Mouse (Mus musculus): ENCODE measurements at regions not wholly inside any gene's neighbourhood (a gene's known extent, or its start where the extent isn't known, plus 50 kb on each side); places are given as distances from the start of the nearest gene placed in this dataset.

GRCm38 (mm10) chr10:51056950-51057349, 162.4 kb downstream of the Sim1 start:
- Histone ChIP-seq H3K27ac (ENCODE audit: low read length) (no peak overlapping the region), H3K4me3 (ENCODE audit: low read length) (no peak overlapping the region), H3K4me2 (replicated peaks; ENCODE audit: low read depth, low read length) (no peak overlapping the region), H3K36me3 (ENCODE audit: insufficient read depth, low read length) (no peaks in the 10 kb centered on the region), H3K27me3 (ENCODE audit: insufficient read depth, low read length) (no peaks in the 10 kb centered on the region), H3K9ac (replicated peaks; ENCODE audit: low read length) (no peak overlapping the region), H3K4me1 (ENCODE audit: insufficient read depth, low read length) (no peaks in the 10 kb centered on the region), H3K9me3 (ENCODE audit: low read length) (no peaks in the 10 kb centered on the region)
- WGBS: 38% methylated on average over 1 of the region's 1 CpGs
- ATAC-seq (ENCODE audit: low FRiP score, low TSS enrichment): no peak

DNA sequence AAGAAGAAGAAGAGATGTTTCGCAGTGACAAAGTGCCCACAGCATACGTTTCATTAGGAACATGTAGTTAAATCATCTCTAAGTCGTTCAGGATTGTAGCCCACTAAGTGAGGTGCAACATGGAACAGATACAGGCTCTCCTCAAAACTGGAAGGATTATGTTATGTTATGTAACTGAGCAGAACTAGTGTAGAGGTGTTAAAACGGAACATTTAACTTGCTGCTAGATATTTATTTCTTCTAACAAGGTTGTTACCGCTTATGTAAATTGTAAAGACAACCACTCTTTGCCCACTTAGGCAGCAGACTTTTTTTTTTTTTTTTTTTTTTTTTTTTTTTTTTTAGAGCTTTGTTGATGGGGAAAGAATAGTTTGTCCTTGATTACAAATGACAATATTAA, 163.8 kb downstream of the Sim1 start:
- H3K4me2 ChIP-seq (replicated peaks; ENCODE audit: low read depth, low read length): no peak overlapping the region
- no peaks in the 10 kb centered on the region for H3K4me1 ChIP-seq (ENCODE audit: insufficient read depth, low read length)
- H3K4me3 ChIP-seq (ENCODE audit: low read length): no peak overlapping the region
- H3K9me3 ChIP-seq (ENCODE audit: low read length): no peaks in the 10 kb centered on the region
- no peaks in the 10 kb centered on the region for H3K27me3 ChIP-seq (ENCODE audit: insufficient read depth, low read length)
- ATAC-seq (ENCODE audit: low FRiP score, low TSS enrichment): no peak
- H3K27ac ChIP-seq (ENCODE audit: low read length): no peak overlapping the region
- H3K9ac ChIP-seq (replicated peaks; ENCODE audit: low read length): no peak overlapping the region
- WGBS: 81% methylated on average over 5 of the region's 5 CpGs
- no peaks in the 10 kb centered on the region for H3K36me3 ChIP-seq (ENCODE audit: insufficient read depth, low read length)

DNA sequence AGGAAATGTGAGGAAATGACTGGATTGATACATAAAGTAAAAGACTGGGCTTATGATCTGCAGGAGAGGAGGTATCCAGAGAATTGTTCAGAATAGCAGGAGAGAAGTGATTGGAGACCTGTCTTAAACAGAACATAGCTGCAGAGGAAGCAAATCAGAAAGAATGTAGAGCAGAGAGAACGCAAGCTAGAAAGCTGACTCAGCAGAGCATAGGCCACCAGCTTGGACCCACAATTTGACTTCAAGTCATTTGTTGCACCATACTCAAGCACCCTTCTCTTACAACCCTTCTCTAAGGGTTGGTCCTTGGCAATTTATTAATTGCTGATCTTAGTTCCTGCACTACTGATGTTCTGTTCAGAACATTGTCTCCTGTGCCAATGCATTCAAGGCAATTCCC, 207.0 kb downstream of the Sim1 start:
- no peaks in the 10 kb centered on the region for H3K9me3 ChIP-seq (ENCODE audit: low read length)
- ATAC-seq (ENCODE audit: low FRiP score, low TSS enrichment): no peak
- 91% methylated on average over 1 of the region's 1 CpGs for WGBS
- H3K4me1 ChIP-seq (ENCODE audit: insufficient read depth, low read length): no peaks in the 10 kb centered on the region
- H3K4me3 ChIP-seq (ENCODE audit: low read length): no peak overlapping the region
- no peak overlapping the region for H3K9ac ChIP-seq (replicated peaks; ENCODE audit: low read length)
- no peaks in the 10 kb centered on the region for H3K27me3 ChIP-seq (ENCODE audit: insufficient read depth, low read length)
- H3K27ac ChIP-seq (ENCODE audit: low read length): no peak overlapping the region
- H3K4me2 ChIP-seq (replicated peaks; ENCODE audit: low read depth, low read length): no peak overlapping the region
- H3K36me3 ChIP-seq (ENCODE audit: insufficient read depth, low read length): no peaks in the 10 kb centered on the region

- Histone ChIP-seq H3K9me3 (ENCODE audit: low read length) (no peaks in the 10 kb centered on the region), H3K27ac (ENCODE audit: low read length) (no peak overlapping the region), H3K4me2 (replicated peaks; ENCODE audit: low read depth, low read length) (no peak overlapping the region), H3K4me1 (ENCODE audit: insufficient read depth, low read length) (peaks cover 8% of the 10 kb centered on the region; the same call in 1 of the 2 replicates), H3K4me3 (ENCODE audit: low read length) (no peak overlapping the region), H3K27me3 (ENCODE audit: insufficient read depth, low read length) (no peaks in the 10 kb centered on the region), H3K9ac (replicated peaks; ENCODE audit: low read length) (no peak overlapping the region), H3K36me3 (ENCODE audit: insufficient read depth, low read length) (no peaks in the 10 kb centered on the region)
- ATAC-seq (ENCODE audit: low FRiP score, low TSS enrichment): no peak
Observed at GRCm38 (mm10) chr10:51151833-51152232, 257.3 kb downstream of the Sim1 start.

- Histone ChIP-seq H3K4me1 (ENCODE audit: insufficient read depth, low read length) (peaks cover 8% of the 10 kb centered on the region; the same call in 1 of the 2 replicates), H3K27ac (ENCODE audit: low read length) (no peak overlapping the region), H3K36me3 (ENCODE audit: insufficient read depth, low read length) (no peaks in the 10 kb centered on the region), H3K27me3 (ENCODE audit: insufficient read depth, low read length) (no peaks in the 10 kb centered on the region), H3K9me3 (ENCODE audit: low read length) (no peaks in the 10 kb centered on the region), H3K9ac (replicated peaks; ENCODE audit: low read length) (0 out of 2 replicates have a peak overlapping the region, but pooled peaks have one; percentile 38), H3K4me2 (replicated peaks; ENCODE audit: low read depth, low read length) (peak overlapping the region; percentile 44), H3K4me3 (ENCODE audit: low read length) (0 out of 2 replicates have a peak overlapping the region, but pooled peaks have one; percentile 0)
- WGBS: 16% methylated on average over 13 of the region's 13 CpGs
- peak; percentile 65; the same call in 1 of the 2 replicates for ATAC-seq (ENCODE audit: low FRiP score, low TSS enrichment)
Observed at GRCm38 (mm10) chr10:51153484-51153985, 259.0 kb downstream of the Sim1 start.

DNA sequence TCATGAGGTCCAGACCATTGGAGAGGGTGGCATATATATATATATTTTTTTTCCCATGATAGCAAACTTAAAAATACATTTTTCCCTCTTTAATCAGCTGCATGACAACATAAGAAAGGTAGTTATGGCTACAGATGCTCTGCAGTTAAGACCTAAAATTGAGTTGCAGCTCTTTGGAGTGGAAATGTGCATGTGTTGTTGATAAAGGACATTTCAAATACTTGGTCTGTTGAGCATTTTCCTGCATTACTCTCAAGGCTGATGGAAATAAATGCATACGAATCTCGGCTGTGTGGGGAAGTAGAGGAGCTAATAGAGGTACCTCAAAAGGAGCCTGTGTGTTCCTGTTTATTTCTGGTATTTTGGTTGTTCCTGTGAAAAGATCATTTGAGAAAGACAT, 259.5 kb downstream of the Sim1 start:
- Histone ChIP-seq H3K9ac (replicated peaks; ENCODE audit: low read length) (no peak overlapping the region), H3K36me3 (ENCODE audit: insufficient read depth, low read length) (no peaks in the 10 kb centered on the region), H3K27me3 (ENCODE audit: insufficient read depth, low read length) (no peaks in the 10 kb centered on the region), H3K9me3 (ENCODE audit: low read length) (no peaks in the 10 kb centered on the region), H3K27ac (ENCODE audit: low read length) (no peak overlapping the region), H3K4me2 (replicated peaks; ENCODE audit: low read depth, low read length) (peak overlapping the region; percentile 44; the same call in 1 of the 2 replicates), H3K4me1 (ENCODE audit: insufficient read depth, low read length) (peaks cover 8% of the 10 kb centered on the region; the same call in 1 of the 2 replicates), H3K4me3 (ENCODE audit: low read length) (no peak overlapping the region)
- WGBS: 54% methylated on average over 2 of the region's 2 CpGs
- ATAC-seq (ENCODE audit: low FRiP score, low TSS enrichment): no peak

GRCm38 (mm10) chr10:51154743-51155142, 260.2 kb downstream of the Sim1 start:
- Histone ChIP-seq H3K27me3 (ENCODE audit: insufficient read depth, low read length) (no peaks in the 10 kb centered on the region), H3K9me3 (ENCODE audit: low read length) (no peaks in the 10 kb centered on the region), H3K4me2 (replicated peaks; ENCODE audit: low read depth, low read length) (no peak overlapping the region), H3K27ac (ENCODE audit: low read length) (no peak overlapping the region), H3K9ac (replicated peaks; ENCODE audit: low read length) (no peak overlapping the region), H3K36me3 (ENCODE audit: insufficient read depth, low read length) (no peaks in the 10 kb centered on the region), H3K4me3 (ENCODE audit: low read length) (no peak overlapping the region), H3K4me1 (ENCODE audit: insufficient read depth, low read length) (peaks cover 8% of the 10 kb centered on the region; the same call in 1 of the 2 replicates)
- no peak for ATAC-seq (ENCODE audit: low FRiP score, low TSS enrichment)
- WGBS: 73% methylated on average over 2 of the region's 2 CpGs

DNA sequence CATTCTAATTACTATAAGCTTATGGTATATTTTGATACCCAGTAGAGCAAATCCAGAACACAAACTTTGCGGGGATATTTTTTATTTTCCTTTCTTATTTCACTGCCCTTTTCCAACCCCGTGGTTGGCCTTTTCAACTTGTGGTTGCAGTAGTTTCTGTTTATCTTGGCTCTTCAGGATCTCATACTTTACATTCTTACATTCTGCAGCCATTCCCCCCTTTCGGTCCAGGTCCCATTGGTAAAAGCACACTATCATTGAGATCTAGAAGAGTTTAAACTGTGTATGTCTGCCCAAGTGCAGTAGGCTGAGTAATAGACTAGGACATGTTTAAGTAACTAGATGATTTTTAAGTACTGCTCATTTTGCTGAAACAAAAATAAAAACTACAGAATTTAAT, 279.1 kb downstream of the Sim1 start:
- no peak for ATAC-seq (ENCODE audit: low FRiP score, low TSS enrichment)
- no peak overlapping the region for H3K4me2 ChIP-seq (replicated peaks; ENCODE audit: low read depth, low read length)
- H3K9me3 ChIP-seq (ENCODE audit: low read length): no peaks in the 10 kb centered on the region
- H3K27ac ChIP-seq (ENCODE audit: low read length): no peak overlapping the region
- H3K4me3 ChIP-seq (ENCODE audit: low read length): no peak overlapping the region
- H3K36me3 ChIP-seq (ENCODE audit: insufficient read depth, low read length): no peaks in the 10 kb centered on the region
- no peaks in the 10 kb centered on the region for H3K27me3 ChIP-seq (ENCODE audit: insufficient read depth, low read length)
- WGBS: 58% methylated on average over 3 of the region's 3 CpGs
- H3K9ac ChIP-seq (replicated peaks; ENCODE audit: low read length): no peak overlapping the region
- no peaks in the 10 kb centered on the region for H3K4me1 ChIP-seq (ENCODE audit: insufficient read depth, low read length)

DNA sequence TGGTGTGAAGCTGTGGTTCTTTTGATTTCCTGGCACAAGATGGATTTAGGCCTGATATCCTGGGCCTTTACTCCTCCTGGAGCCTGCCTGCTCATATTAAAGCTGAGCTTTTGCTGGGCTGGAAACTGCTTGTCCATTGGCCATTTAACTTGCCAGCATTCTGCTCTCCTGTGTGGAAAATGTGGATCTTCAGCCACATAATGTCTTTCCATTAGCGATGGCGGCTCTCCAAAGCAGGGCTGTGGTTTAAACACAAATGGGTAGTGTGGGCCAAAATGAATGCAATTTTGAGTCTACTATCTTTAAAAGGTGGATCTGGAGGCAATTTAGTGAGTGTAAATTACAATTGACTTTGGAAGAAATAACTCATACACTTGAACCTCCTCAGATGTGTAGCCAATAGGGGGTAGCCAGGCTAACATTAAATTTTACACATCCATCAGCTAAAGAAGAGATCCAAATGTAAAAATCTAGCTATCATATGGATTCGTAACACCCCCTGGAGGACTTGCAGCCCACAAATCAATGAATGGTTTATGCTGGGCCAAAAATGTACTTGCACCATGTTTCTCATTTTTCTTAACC, 281.5 kb downstream of the Sim1 start:
- Histone ChIP-seq H3K9me3 (ENCODE audit: low read length) (no peaks in the 10 kb centered on the region), H3K4me2 (replicated peaks; ENCODE audit: low read depth, low read length) (no peak overlapping the region), H3K36me3 (ENCODE audit: insufficient read depth, low read length) (no peaks in the 10 kb centered on the region), H3K27me3 (ENCODE audit: insufficient read depth, low read length) (no peaks in the 10 kb centered on the region), H3K4me1 (ENCODE audit: insufficient read depth, low read length) (no peaks in the 10 kb centered on the region), H3K9ac (replicated peaks; ENCODE audit: low read length) (no peak overlapping the region), H3K4me3 (ENCODE audit: low read length) (no peak overlapping the region), H3K27ac (ENCODE audit: low read length) (no peak overlapping the region)
- ATAC-seq (ENCODE audit: low FRiP score, low TSS enrichment): no peak
- WGBS: 89% methylated on average over 3 of the region's 3 CpGs

DNA sequence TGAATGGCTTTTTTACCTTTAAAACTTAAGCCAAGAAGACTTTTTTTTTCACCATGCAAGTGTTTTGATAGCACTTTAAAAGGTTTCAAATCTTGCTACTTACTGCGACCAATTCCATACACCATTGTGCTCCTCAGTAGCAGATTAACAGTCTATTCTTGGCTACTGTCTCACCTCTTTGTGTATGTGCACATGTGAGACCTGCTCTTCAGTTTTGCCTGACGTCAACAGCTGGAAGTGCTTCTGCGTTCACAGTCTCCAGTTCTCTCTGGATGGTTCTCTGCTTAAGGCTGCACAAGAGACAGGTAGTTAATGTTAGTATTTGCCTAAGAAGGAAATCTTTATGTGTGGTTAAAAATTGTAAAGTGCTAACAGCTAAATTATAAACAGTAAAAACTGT, 282.1 kb downstream of the Sim1 start:
- no peak overlapping the region for H3K9ac ChIP-seq (replicated peaks; ENCODE audit: low read length)
- 65% methylated on average over 3 of the region's 3 CpGs for WGBS
- no peak overlapping the region for H3K4me3 ChIP-seq (ENCODE audit: low read length)
- no peaks in the 10 kb centered on the region for H3K9me3 ChIP-seq (ENCODE audit: low read length)
- no peak overlapping the region for H3K4me2 ChIP-seq (replicated peaks; ENCODE audit: low read depth, low read length)
- no peak overlapping the region for H3K27ac ChIP-seq (ENCODE audit: low read length)
- no peak for ATAC-seq (ENCODE audit: low FRiP score, low TSS enrichment)
- H3K27me3 ChIP-seq (ENCODE audit: insufficient read depth, low read length): no peaks in the 10 kb centered on the region
- no peaks in the 10 kb centered on the region for H3K36me3 ChIP-seq (ENCODE audit: insufficient read depth, low read length)
- no peaks in the 10 kb centered on the region for H3K4me1 ChIP-seq (ENCODE audit: insufficient read depth, low read length)

Data from kidney, embryonic 16.5 days (tissue).